In the genomic region with DNA sequence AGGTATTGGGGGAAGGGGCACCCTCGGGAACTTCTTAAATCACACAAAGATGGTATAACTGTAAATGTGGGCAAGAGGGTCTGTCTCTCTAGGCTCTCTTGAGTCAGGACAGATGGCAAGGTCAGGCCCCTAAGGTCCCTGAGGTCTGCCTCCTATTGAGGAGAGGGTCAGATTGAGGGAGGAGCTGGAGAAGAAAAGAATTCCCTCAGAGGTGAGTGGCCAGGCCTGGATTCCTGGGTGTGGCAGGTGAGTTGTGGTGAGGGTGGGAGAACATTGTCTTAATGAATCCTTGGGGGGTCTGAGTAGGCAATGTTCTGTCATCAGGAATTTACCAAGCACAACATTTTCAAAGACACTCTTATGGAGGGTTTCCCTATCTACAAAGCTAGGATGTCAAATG, we compare ENCODE assay signal across 24 mouse cellular contexts. TPM values are rescaled to one million over a fixed set of nuclear protein-coding genes. Genes with fewer than 3 reads are reported as not detected.
"Had no signal": no experiment of that assay in that cellular context is flagged by ENCODE, and none has a peak within 500 bp of the region (broad histone marks: within the 10 kb centered on the region; RNA-seq: fewer than 3 reads in every experiment).

No protein-coding gene starts in this region.

- H3K36me3 ChIP-seq: midbrain, embryonic 10.5 days; midbrain, embryonic 12.5 days; neural tube, embryonic 13.5 days; neural tube, embryonic 15.5 days had no signal

- H3K27me3 ChIP-seq: neural tube, embryonic 13.5 days; neural tube, embryonic 15.5 days had no signal

- H3K9me3 ChIP-seq: midbrain, embryonic 10.5 days; midbrain, embryonic 12.5 days; neural tube, embryonic 13.5 days; neural tube, embryonic 15.5 days had no signal

- H3K27ac ChIP-seq: midbrain, embryonic 10.5 days; midbrain, embryonic 12.5 days; neural tube, embryonic 13.5 days; neural tube, embryonic 15.5 days had no signal

- DNase-seq: lung, adult 18-20 months; lung, embryonic 14.5 days; lung, postnatal 10 days; lung, postnatal 4 days; midbrain, embryonic 14.5 days; retina, postnatal 1 day; right cerebral cortex, adult 18-20 months; right cerebral cortex, postnatal 25 days; right cerebral cortex, postnatal 4 days; spleen, adult 18-20 months; thymus, adult 18-20 months; thymus, postnatal 25 days; thymus, postnatal 4 days had no signal

- H3K4me3 ChIP-seq: midbrain, embryonic 10.5 days; midbrain, embryonic 12.5 days; myocyte; neural tube, embryonic 13.5 days; neural tube, embryonic 15.5 days had no signal

- H3K9ac ChIP-seq: lung, embryonic 14.5 days; midbrain, embryonic 12.5 days; neural tube, embryonic 13.5 days; neural tube, embryonic 15.5 days had no signal

RNA-seq across cellular contexts. Expression of gene Nhlh2, which starts 10.7 kb away (rescaled TPM):
- total RNA-seq: megakaryocyte, adult 5-6 weeks; megakaryocyte-erythroid progenitor cell, adult 5-6 weeks had no signal
- polyA plus RNA-seq: lung, embryonic 14.5 days; lung, embryonic 16.5 days; stomach, embryonic 14.5 days; stomach, embryonic 16.5 days; urinary bladder, adult 2 months had no signal
